Mouse (Mus musculus): ENCODE results near the gene Armc12. TPM values are rescaled to one million over a fixed set of nuclear protein-coding genes. Genes with fewer than 3 reads are reported as not detected.

Armc12 gene
- polyA plus RNA-seq, 1 experiment from 2014 or later, result not detected

DNA sequence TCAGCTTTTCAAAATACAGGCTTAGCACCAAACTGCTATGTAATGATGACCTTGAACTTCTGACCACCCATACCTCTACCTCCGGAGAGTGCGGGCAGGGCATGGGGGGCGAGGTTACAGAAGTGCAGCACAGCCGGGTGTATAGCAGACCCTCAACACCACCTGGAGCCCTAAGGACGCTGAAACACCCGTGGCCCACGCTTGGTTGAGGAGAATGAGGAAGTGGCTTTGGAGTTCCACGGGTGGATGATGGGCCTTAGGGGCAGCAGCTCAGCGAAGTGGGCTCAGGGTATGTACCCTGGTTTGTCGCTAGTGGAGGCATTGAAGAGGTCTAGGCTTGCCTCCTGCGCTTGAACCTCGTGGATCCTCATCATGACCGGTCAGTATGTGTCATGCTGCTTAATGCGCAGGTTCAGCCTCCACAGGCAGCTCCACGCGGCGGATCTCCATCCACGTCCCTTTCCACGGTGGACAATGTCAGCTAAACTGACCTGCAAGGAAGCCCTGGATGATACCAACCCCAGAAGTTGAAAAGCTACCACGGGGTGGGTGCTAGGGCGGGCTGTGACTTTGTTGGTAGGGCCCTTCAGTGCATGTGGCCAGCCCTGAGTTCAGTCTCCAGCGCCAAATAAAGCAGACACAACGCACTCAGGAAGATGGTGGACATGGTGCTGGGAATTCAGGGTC, 6.5 kb upstream of the Armc12 start:
- peak overlapping the region; percentile 82; the same call in 1 of the 2 replicates for H3K4me2 ChIP-seq (ENCODE audit: low read length)
- WGBS, result 89% methylated on average over 23 of the region's 23 CpGs

GRCm38 (mm10) chr17:28524831-28525430, 5.7 kb upstream of the Armc12 start:
- no peaks in the 10 kb centered on the region for H3K36me3 ChIP-seq (ENCODE audit: control insufficient read depth, insufficient read depth)
- no peak overlapping the region for H3K4me3 ChIP-seq (replicated peaks; ENCODE audit: low read length)
- no peaks in the 10 kb centered on the region; the same call in 1 of the 2 replicates for H3K27me3 ChIP-seq (replicated peaks; ENCODE audit: control insufficient read depth, insufficient read depth, low read length)
- H3K9ac ChIP-seq (replicated peaks; ENCODE audit: low read depth, low read length), result no peak overlapping the region
- no peaks in the 10 kb centered on the region for H3K9me3 ChIP-seq (ENCODE audit: control insufficient read depth, low read length)
- no peak overlapping the region for H3K4me2 ChIP-seq (ENCODE audit: low read length)
- H3K4me1 ChIP-seq (replicated peaks; ENCODE audit: control insufficient read depth, insufficient read depth, low read length), result peaks cover 14% of the 10 kb centered on the region
- ATAC-seq, result no peak
- WGBS, result 73% methylated on average over 4 of the region's 4 CpGs
- H3K27ac ChIP-seq (ENCODE audit: low read length), result no peak overlapping the region

More for the DNA sequence above, 6.5 kb upstream of the Armc12 start:
- H3K4me1 ChIP-seq (replicated peaks; ENCODE audit: control insufficient read depth, insufficient read depth, low read length), result peaks cover 14% of the 10 kb centered on the region
- ATAC-seq, result no peak
- no peaks in the 10 kb centered on the region for H3K9me3 ChIP-seq (ENCODE audit: control insufficient read depth, low read length)
- H3K9ac ChIP-seq (replicated peaks; ENCODE audit: low read depth, low read length), result no peak overlapping the region
- no peak overlapping the region for H3K4me3 ChIP-seq (replicated peaks; ENCODE audit: low read length)
- H3K27me3 ChIP-seq (replicated peaks; ENCODE audit: control insufficient read depth, insufficient read depth, low read length), result no peaks in the 10 kb centered on the region; the same call in 1 of the 2 replicates
- H3K27ac ChIP-seq (ENCODE audit: low read length), result no peak overlapping the region
- no peaks in the 10 kb centered on the region for H3K36me3 ChIP-seq (ENCODE audit: control insufficient read depth, insufficient read depth)

- H3K4me2 ChIP-seq (ENCODE audit: low read length), result peak overlapping the region; percentile 26
- ATAC-seq, result no peak; the same call in 1 of the 2 replicates
- no peak overlapping the region for H3K4me3 ChIP-seq (replicated peaks; ENCODE audit: low read length)
- H3K36me3 ChIP-seq (ENCODE audit: control insufficient read depth, insufficient read depth), result no peaks in the 10 kb centered on the region
- WGBS, result 49% methylated on average over 12 of the region's 12 CpGs
- peaks cover 2% of the 10 kb centered on the region; the same call in 1 of the 2 replicates for H3K27me3 ChIP-seq (replicated peaks; ENCODE audit: control insufficient read depth, insufficient read depth, low read length)
- H3K9ac ChIP-seq (replicated peaks; ENCODE audit: low read depth, low read length), result no peak overlapping the region
- peaks cover 10% of the 10 kb centered on the region; the same call in 1 of the 2 replicates for H3K4me1 ChIP-seq (replicated peaks; ENCODE audit: control insufficient read depth, insufficient read depth, low read length)
- H3K9me3 ChIP-seq (ENCODE audit: control insufficient read depth, low read length), result no peaks in the 10 kb centered on the region
- no peak overlapping the region for H3K27ac ChIP-seq (ENCODE audit: low read length)
These were observed 3.2 kb upstream of the Armc12 start for GRCm38 (mm10) chr17:28527184-28528042.

DNA sequence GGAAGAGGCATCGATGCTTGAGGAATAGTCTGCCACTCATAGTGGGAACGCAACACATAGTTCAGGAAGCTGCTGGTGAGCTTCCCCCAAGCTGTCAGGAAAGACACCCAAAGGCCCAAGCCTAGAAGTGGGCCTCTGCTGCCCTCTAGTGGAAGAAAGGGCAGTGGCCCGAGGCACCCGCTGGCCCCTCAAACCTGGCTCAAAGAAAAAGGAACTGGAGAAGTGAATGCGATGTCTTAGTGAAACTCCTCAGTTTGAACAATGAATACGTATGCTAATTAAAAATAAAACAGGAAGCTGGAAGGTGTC, 2.6 kb upstream of the Armc12 start:
- peak overlapping the region; percentile 26 for H3K4me2 ChIP-seq (ENCODE audit: low read length)
- no peak overlapping the region for H3K4me3 ChIP-seq (replicated peaks; ENCODE audit: low read length)
- H3K4me1 ChIP-seq (replicated peaks; ENCODE audit: control insufficient read depth, insufficient read depth, low read length), result peaks cover 9% of the 10 kb centered on the region; the same call in 1 of the 2 replicates
- peak; percentile 74 for ATAC-seq
- H3K9ac ChIP-seq (replicated peaks; ENCODE audit: low read depth, low read length), result no peak overlapping the region
- H3K27ac ChIP-seq (ENCODE audit: low read length), result no peak overlapping the region
- H3K27me3 ChIP-seq (replicated peaks; ENCODE audit: control insufficient read depth, insufficient read depth, low read length), result peaks cover 2% of the 10 kb centered on the region; the same call in 1 of the 2 replicates
- WGBS, result 2% methylated on average over 6 of the region's 6 CpGs
- H3K36me3 ChIP-seq (ENCODE audit: control insufficient read depth, insufficient read depth), result no peaks in the 10 kb centered on the region
- no peaks in the 10 kb centered on the region for H3K9me3 ChIP-seq (ENCODE audit: control insufficient read depth, low read length)

DNA sequence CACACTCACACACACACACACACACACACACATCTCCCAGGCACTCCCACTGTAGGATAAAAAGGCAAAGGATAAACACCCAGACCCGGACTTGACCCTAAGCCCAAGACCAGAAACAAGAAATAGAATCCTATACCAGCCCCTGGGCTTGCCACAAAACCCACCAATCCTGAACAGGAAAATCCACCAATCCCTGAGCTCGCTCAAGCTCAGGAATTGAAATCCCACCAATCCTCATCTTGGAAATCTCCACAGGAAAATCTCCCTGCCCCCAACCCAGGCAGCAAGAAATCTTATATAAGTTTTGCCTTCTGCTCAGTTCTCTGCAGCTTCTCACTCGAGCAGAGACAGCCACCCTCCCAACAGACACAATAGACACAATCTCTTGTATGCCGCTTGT, 1.5 kb upstream of the Armc12 start:
- Histone ChIP-seq H3K4me3 (replicated peaks; ENCODE audit: low read length) (no peak overlapping the region), H3K9me3 (ENCODE audit: control insufficient read depth, low read length) (no peaks in the 10 kb centered on the region), H3K36me3 (ENCODE audit: control insufficient read depth, insufficient read depth) (no peaks in the 10 kb centered on the region), H3K9ac (replicated peaks; ENCODE audit: low read depth, low read length) (no peak overlapping the region), H3K4me2 (ENCODE audit: low read length) (no peak overlapping the region), H3K4me1 (replicated peaks; ENCODE audit: control insufficient read depth, insufficient read depth, low read length) (peaks cover 6% of the 10 kb centered on the region; the same call in 1 of the 2 replicates), H3K27ac (ENCODE audit: low read length) (no peak overlapping the region), H3K27me3 (replicated peaks; ENCODE audit: control insufficient read depth, insufficient read depth, low read length) (peaks cover 2% of the 10 kb centered on the region; the same call in 1 of the 2 replicates)
- WGBS, result 74% methylated on average over 4 of the region's 4 CpGs
- no peak for ATAC-seq

DNA sequence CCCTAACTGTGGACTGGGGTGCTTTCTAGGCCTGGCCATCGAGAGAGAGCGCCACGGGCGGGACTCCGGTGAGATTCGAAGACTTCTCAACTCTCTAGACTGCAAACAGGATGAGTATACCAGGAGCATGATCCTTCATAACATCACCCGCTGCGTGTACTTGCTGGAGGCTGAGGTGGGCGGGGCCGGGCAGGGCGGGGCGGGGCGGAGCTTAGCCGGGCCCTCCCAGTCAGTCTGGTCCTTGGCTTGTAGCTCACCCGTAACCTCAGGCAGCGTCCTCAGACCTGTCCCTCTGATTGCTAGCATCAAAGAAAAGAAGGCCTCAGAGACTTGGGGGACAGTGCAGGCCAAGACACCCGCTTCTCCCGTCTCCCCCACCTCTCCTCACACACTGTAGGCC, 1.3 kb downstream of the Armc12 start:
- H3K4me2 ChIP-seq (ENCODE audit: low read length), result peak overlapping the region; percentile 6; the same call in 1 of the 2 replicates
- H3K27me3 ChIP-seq (replicated peaks; ENCODE audit: control insufficient read depth, insufficient read depth, low read length), result peaks cover 2% of the 10 kb centered on the region; the same call in 1 of the 2 replicates
- no peak overlapping the region for H3K9ac ChIP-seq (replicated peaks; ENCODE audit: low read depth, low read length)
- WGBS, result 17% methylated on average over 18 of the region's 18 CpGs
- no peak overlapping the region for H3K27ac ChIP-seq (ENCODE audit: low read length)
- H3K36me3 ChIP-seq (ENCODE audit: control insufficient read depth, insufficient read depth), result no peaks in the 10 kb centered on the region
- H3K4me1 ChIP-seq (replicated peaks; ENCODE audit: control insufficient read depth, insufficient read depth, low read length), result peaks cover 6% of the 10 kb centered on the region; the same call in 1 of the 2 replicates
- no peaks in the 10 kb centered on the region for H3K9me3 ChIP-seq (ENCODE audit: control insufficient read depth, low read length)
- H3K4me3 ChIP-seq (replicated peaks; ENCODE audit: low read length), result no peak overlapping the region
- no peak for ATAC-seq

- H3K36me3 ChIP-seq (ENCODE audit: control insufficient read depth, insufficient read depth), result no peaks in the 10 kb centered on the region
- no peak overlapping the region for H3K4me2 ChIP-seq (ENCODE audit: low read length)
- H3K9ac ChIP-seq (replicated peaks; ENCODE audit: low read depth, low read length), result no peak overlapping the region
- WGBS, result 89% methylated on average over 7 of the region's 7 CpGs
- H3K4me3 ChIP-seq (replicated peaks; ENCODE audit: low read length), result no peak overlapping the region
- no peak overlapping the region for H3K27ac ChIP-seq (ENCODE audit: low read length)
- peaks cover 6% of the 10 kb centered on the region; the same call in 1 of the 2 replicates for H3K4me1 ChIP-seq (replicated peaks; ENCODE audit: control insufficient read depth, insufficient read depth, low read length)
- no peak for ATAC-seq
- no peaks in the 10 kb centered on the region for H3K9me3 ChIP-seq (ENCODE audit: control insufficient read depth, low read length)
- peaks cover 2% of the 10 kb centered on the region; the same call in 1 of the 2 replicates for H3K27me3 ChIP-seq (replicated peaks; ENCODE audit: control insufficient read depth, insufficient read depth, low read length)
These were observed 2.0 kb downstream of the Armc12 start for GRCm38 (mm10) chr17:28532557-28532956.

- Histone ChIP-seq H3K9ac (replicated peaks; ENCODE audit: low read depth, low read length) (no peak overlapping the region), H3K27me3 (replicated peaks; ENCODE audit: control insufficient read depth, insufficient read depth, low read length) (peaks cover 2% of the 10 kb centered on the region; the same call in 1 of the 2 replicates), H3K4me2 (ENCODE audit: low read length) (no peak overlapping the region), H3K27ac (ENCODE audit: low read length) (no peak overlapping the region), H3K4me3 (replicated peaks; ENCODE audit: low read length) (no peak overlapping the region), H3K9me3 (ENCODE audit: control insufficient read depth, low read length) (no peaks in the 10 kb centered on the region), H3K4me1 (replicated peaks; ENCODE audit: control insufficient read depth, insufficient read depth, low read length) (0 out of 2 replicates have a peak, but pooled peaks cover 2% of the 10 kb centered on the region), H3K36me3 (ENCODE audit: control insufficient read depth, insufficient read depth) (no peaks in the 10 kb centered on the region)
- no peak for ATAC-seq
- 94% methylated on average over 13 of the region's 13 CpGs for WGBS
These were observed 2.7 kb downstream of the Armc12 start for GRCm38 (mm10) chr17:28533327-28533726.

DNA sequence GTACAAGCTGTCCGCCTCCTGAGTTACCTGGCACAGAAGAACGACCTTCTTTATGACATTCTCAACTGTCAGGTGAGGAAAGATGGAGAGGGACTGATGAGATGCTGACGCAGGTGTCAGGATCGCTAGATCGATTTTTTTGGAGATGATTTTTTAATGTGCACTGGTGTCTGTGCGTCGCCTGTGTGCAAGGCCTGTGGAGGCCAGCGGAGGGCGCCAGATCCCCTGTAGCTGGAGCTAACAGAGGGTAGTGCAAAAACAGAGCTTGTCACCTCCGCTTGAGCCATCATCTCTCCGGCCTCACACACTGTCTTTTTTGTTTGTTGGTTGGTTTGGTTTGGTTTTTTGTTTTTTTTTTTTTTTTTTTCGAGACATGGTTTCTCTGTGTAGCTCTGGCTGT, 7.3 kb downstream of the Armc12 start:
- 52% methylated on average over 12 of the region's 12 CpGs for WGBS
- ATAC-seq, result no peak
- H3K4me3 ChIP-seq (replicated peaks; ENCODE audit: low read length), result no peak overlapping the region

More for the DNA sequence above, 7.3 kb downstream of the Armc12 start:
- no peaks in the 10 kb centered on the region for H3K36me3 ChIP-seq (ENCODE audit: control insufficient read depth, insufficient read depth)
- no peak overlapping the region for H3K27ac ChIP-seq (ENCODE audit: low read length)
- no peaks in the 10 kb centered on the region for H3K4me1 ChIP-seq (replicated peaks; ENCODE audit: control insufficient read depth, insufficient read depth, low read length)
- 0 out of 2 replicates have a peak, but pooled peaks cover 5% of the 10 kb centered on the region for H3K9me3 ChIP-seq (ENCODE audit: control insufficient read depth, low read length)
- no peak overlapping the region for H3K9ac ChIP-seq (replicated peaks; ENCODE audit: low read depth, low read length)
- no peaks in the 10 kb centered on the region for H3K27me3 ChIP-seq (replicated peaks; ENCODE audit: control insufficient read depth, insufficient read depth, low read length)
- no peak overlapping the region for H3K4me2 ChIP-seq (ENCODE audit: low read length)

Measured in forebrain, embryonic 16.5 days (tissue).